Mouse (Mus musculus) brain, embryonic 14.5 days (tissue): ENCODE measurements at regions not wholly inside any gene's neighbourhood (a gene's known extent, or its start where the extent isn't known, plus 50 kb on each side); places are given as distances from the start of the nearest gene placed in this dataset.

ENCODE experiments used
- CTCF ChIP-seq: fragments of 200-500 bp; IDR thresholded peaks from 2 replicates; pipeline ENCODE4 v1.5.1; 2012; ENCODE audit warnings: inconsistent platforms, mild to moderate bottlenecking, moderate library complexity, borderline replicate concordance; ENCODE audit not compliant: insufficient read depth, insufficient read length; ENCODE audit errors: extremely low read depth
- POLR2A ChIP-seq: fragments of 200-500 bp; IDR thresholded peaks from 2 replicates; pipeline ENCODE4 v1.6.1; 2012; ENCODE audit warnings: mild to moderate bottlenecking, inconsistent platforms, borderline replicate concordance; ENCODE audit not compliant: poor library complexity, insufficient read depth, insufficient read length, severe bottlenecking; ENCODE audit errors: extremely low read depth

GRCm38 (mm10) chr9:82609111-82609510 lies 220.2 kb upstream of the Irak1bp1 start:
- TF ChIP-seq CTCF (no peak), POLR2A (no peak)
